Mouse (Mus musculus) layer of hippocampus, postnatal 36 days (tissue): ENCODE measurements around the gene Ralbp1. TPM values are rescaled to one million over a fixed set of nuclear protein-coding genes. Genes with fewer than 3 reads are reported as not detected.

Experiments
- DNase-seq, 2 experiments: peaks; one replicate each; pipeline ENCODE4 v3.0.0; 2022
- total RNA-seq, 2 experiments: library from RNA; stranded (reverse); gene quantifications; 2 replicates each; pipeline ENCODE4 v1.2.3; 2021

The Ralbp1 gene
- total RNA-seq, 2 experiments from 2014 or later: 55.1 to 59.2 TPM

DNA sequence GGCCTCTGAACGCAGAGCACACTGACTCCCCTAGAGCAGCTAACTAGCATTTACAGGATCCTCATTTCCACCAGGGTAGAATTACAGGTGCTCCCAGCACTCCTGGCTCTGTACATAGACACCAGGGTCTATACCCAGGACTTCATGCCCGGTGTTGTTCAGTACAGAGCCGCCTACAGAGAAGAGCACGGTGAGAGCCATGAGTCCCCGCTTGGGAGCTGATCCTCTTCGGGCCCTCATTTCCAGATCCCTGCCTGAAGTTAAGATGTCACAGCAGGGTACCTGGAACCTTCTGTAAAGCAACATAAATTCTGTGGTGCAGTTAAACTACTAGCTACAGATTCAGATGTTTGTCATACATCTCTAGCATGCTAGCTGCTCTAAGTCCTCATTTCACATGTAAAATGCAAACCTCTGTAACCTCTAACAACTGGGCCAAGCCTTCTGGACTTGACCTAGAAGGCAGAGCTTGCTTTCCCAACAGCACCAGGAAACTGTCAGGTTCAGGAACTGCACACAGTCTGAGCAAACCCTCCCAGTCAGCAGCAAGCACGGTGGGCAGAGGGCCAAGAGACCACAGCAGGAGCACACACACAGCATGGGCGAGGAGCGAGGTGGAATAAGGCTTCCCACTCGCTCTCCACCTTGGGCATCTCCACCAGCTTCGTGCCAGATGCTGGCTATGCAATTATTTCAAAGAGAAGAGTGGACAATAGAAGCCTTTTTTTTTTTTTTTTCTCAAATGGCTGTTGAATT, 37.7 kb downstream of the Ralbp1 start:
- no peak for DNase-seq

DNA sequence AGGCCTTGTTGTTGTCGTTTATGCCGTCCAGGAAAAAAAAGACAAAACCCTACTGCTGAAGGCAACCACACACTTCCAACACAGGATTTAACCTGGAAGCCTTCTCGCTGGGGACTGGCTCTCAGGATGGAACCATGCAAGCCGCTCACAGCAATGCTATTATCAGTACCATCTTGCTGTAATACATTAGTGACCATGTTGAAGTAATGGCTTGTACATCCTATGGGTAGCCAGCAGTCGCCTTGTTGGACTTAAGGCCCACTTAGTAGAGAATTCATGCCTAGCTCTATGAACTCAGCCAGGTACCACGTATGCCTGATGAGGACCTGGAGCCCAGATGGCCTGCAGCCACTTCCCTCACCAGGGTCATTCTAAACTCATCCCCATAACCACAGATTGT, 40.2 kb downstream of the Ralbp1 start:
- DNase-seq: no peak

DNA sequence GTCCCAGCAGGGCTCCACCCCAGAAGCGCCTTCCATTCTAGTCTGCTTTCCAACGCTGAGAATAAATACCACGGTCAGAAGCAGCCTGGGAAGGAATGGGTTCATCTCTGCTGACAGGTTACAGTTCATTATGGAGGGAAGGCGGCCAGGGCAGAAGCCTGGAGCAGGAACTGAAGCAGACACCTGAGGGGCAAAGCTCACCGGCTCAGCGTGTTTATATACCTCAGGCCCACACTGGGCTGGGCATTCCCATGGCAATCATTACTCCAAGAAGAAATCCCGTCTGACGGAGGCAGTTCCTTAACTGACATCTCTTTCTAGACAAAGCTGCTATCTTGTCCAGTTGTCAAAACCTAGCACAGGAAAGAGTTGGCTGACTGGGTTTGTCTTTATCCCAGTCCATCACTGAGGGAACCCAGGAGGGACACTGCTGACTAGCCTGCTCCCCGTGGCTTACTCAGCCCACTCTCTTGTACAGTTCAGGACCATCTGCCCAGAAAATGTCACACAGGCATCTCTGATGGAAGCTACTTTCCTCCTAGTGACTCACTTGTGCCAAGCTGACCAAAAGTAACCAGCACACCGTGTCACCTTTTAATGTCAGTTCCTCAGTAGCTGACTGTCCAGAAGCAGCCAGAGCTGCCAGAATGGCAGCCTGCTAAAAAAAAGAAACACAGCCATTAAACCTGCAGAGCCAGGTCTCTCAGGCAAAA, 42.8 kb downstream of the Ralbp1 start:
- DNase-seq: no peak

DNA sequence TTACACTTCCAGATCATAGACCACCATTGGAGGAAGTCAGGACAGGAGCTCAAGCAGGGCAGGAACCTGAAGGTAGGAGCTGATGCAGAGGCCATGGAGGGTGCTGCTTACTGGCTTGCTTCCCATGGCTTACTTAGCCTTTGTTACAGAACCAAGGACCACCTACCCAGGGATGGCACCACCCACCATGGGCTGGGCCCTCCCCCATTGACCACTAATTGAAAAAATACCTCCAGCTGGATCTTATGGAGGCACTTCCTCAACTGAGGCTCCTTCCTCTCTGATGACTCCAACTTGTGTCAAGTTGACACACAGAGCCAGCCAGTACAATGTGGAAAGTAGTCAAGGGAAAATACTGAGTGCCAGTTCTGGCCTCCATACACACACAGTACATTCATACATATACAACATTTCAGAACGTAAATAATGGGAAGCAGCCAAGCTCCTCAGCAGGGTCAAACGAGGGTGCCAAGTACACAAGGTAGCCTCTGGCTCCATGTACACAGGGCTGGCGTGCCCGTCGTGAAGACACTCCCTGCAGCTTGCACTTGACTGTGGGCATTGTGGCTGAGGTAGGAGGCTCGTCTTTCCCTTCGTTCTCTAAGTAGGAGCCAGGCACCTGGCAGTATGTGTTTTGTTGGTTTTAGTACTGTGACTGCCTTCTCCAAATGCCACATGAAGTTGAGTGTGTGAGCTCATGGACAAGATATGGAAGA, 45.9 kb downstream of the Ralbp1 start:
- no peak for DNase-seq

DNA sequence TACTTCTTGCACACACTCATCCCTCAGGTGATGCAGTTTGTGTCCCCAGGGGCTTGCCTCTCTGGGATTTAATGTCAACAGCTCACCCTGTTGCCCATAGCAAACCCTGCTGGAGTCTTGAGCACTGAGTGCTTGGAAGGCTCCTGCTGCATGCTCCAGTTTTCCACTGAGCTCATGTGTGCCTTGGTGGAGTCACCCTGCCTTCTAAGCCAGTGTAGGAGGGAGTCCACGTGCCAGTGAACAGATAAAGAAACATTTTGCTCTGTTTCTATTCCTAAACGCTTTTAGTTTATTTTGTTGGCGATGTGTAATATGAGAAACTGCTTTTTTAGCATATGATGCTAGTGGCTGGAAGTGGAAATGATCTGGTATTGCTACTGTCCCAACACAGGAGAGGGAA, 48.9 kb downstream of the Ralbp1 start:
- DNase-seq: no peak

DNA sequence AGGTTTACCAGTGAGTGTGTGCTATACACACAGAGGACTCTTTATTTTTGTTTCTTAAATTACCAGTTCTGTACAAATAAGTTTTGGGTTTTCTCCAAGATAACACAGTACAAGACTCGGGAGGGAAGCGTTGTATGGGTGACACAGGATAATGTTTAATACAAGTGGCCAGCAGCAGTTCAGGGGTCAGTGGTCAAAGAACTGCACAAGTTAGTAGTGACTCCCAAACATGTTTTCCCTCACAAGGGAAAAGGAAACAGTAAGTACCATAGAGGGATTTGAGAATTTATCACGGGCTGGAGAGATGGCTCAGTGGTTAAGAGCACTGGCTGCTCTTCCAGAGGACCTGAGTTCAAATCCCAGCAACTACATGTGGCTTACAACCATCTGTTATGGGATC, 51.7 kb downstream of the Ralbp1 start:
- no peak for DNase-seq

DNA sequence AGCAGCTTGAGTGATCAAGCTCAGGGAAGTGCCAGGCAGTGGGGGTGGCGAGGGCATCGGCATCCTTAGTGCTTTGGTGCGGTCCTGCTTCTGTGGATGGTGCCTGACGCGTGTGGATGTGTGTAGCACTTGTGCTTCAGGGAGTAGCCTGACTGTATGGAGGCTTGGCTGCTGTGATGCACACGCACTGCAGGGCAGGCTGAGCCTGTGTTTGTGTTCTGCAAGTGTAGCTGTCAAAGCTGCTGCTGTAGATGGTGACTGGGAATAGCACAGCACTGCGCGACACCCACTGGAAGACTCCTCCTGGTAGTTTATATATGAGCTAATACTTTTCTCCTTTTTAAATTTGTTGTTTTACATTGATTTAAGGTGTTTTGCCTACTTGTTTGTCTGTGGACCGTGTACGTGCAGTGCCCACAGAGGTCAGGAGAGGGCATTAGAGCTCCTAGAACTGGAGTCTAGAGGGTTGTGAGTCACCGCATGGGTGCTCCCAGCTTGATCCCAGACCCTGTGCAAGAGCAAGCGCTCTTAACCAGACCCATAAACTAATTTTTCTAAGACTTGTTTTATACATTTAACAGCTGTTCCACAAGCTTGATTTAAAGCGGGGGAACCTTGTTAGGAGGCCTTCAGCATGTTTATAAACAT, 55.3 kb downstream of the Ralbp1 start:
- DNase-seq: no peak

DNA sequence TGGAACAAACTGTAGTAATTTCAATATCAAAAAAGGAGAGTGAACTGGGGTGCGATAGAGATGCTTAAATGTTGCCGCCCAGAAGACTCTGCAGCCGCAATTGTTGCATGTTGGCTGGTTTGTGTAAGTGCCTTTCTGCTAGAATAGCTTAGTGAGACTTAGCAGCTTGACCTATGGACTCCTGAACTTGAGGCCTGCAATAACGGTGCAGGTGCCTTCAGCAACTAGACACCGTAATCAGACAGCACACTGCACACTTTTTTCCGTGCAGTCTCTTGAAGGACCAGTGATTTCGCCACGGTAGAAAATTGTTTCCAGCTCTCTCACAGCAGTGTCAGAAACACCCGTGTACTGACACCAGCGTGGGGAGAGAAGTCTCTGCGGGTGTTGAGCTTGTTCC, 56.6 kb downstream of the Ralbp1 start:
- no peak for DNase-seq

DNA sequence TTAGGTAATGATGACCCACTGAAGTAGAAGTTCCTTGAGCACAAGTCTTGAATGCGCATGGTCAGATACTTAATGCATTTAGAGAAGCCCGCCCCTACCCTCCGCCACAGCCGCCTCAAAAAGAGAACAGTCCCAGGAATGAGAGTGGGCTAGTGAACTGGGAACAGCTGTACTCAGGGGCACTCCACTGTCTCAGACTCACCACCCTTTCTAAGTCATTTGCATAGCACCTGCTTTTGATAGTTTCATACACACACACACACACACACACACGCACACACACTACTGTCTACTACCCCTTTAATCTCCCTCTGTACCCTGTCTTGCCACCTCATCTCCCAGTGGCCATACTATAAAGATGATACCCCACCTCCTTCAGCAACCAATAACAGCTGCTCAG, 57.7 kb downstream of the Ralbp1 start:
- no peak for DNase-seq

DNA sequence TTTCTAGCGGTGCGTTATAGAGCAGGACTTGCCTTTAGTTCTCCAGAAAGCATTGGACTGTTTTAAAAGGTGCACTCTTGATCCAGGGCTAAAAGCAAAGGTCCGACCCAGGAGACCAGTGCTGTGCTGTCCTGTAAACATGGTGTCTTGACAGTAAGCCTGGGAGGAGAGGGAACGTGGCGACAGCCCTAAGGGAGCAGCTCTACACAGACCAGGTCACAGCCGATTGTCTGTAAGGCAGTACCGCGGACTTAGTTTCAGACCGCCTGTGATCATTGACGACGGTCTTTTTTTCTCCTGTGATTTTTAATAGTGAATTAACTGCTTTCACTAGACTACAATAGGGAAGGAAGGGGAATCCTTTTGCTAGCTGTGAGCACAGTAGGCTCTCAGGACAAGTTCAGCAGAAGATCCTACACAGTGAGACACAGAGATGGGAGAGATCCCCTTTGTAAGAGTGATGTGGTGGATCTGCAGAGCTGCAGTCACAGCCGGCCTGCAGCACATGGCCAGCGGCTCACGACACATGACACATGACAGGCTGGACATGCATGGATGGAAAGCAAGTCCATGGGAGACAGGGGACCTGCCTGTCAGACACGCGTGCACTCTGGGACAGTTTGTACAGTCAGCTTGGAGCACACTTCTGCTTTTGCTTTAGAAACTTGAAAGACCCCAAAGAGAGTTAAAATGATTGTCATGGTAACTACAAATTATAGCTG, 58.3 kb downstream of the Ralbp1 start:
- DNase-seq: no peak

DNA sequence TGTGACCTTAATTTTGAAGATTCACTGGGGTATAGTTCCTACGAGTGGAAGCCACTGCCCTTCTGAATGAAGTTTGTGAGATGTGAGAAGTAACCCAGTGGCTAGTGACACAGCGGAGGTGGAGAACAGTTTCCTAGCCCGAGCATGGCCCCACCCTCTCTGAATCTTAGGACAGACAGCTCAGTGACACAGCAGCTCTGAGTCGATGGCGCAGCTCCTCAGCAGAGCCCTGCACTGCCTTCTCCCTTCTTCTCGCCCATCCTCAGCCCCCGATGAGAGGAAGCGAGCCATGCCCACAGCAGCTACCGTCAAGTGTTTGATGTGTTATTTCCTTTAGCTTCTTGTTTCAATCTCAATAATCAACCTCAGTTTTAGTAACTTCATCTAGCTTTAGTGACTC, 59.3 kb downstream of the Ralbp1 start:
- no peak for DNase-seq

DNA sequence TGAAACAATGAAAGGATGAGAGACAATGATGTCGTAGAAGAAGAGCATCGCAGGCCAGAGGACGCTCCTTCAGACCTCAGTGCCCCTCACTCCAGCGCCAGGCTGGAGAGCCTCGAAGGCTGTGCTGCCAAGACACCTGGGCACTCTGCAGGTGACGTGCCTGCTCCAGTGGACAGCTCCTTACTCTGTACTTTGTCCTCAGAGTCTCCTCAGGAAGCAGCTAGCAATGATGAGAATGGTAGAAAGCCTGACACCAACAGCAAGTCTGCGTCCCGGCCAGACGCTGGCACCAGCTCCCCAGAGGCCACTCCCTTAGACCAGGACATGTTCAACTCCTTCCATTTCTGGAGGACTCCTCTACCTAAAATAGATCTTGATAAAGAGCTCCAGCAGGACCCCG, 61.4 kb downstream of the Ralbp1 start:
- no peak for DNase-seq

DNA sequence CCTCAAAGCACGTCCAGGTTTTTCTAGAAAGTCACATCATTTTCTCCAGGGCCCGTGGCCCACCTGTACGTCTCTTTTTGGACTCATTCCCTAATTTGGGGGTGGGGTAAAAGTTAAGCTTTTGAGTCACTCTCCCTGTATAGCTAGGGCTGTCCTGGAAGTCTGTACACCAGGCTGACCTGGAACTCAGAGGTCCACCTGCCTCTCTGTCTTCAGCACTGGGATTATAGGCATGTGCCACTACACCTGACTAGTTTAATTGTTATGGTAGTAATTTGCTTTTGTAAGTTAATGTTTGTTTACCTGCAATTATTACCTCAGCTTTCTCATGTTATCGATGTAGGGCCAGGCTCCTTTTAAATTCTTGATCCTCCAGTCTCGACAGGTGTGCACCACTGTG, 63.2 kb downstream of the Ralbp1 start:
- no peak for DNase-seq

DNA sequence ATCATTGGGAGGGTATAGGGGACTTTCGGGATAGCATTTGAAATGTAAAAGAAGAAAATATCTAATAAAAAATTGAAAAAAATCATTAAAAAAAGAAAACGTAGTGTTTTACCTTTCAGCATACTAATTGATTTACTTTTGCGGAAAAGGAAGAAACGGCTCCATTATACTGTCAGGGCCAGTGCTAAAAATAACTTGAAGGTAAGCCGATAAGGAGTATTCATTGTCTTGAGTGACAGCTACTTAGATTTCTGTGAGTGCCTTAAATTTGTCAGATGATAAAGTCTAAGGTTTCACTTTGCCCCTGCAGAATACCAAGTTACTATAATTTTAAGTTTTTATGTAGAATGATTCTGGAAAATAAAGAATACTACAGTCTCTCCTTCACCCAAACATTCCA, 65.4 kb downstream of the Ralbp1 start:
- DNase-seq: no peak

DNA sequence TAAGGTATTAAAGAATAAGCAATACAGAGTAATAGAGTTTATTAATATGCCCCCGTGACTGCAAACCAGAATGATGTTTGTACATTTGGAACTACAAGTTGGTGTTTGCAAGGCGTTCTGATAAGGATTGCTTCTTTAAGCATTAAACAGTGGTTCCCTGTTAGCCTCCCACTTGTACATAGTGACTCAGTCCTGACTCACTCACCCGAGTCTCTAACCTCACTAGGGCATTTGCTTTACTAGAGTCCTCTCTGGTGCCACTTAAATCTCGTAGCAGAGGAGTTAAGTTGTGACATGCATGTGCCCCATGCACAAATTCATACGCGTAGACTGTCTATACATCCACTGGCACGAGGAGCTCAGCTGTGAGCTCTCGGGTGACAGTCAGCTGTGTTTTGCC, 71.8 kb downstream of the Ralbp1 start:
- no peak for DNase-seq

DNA sequence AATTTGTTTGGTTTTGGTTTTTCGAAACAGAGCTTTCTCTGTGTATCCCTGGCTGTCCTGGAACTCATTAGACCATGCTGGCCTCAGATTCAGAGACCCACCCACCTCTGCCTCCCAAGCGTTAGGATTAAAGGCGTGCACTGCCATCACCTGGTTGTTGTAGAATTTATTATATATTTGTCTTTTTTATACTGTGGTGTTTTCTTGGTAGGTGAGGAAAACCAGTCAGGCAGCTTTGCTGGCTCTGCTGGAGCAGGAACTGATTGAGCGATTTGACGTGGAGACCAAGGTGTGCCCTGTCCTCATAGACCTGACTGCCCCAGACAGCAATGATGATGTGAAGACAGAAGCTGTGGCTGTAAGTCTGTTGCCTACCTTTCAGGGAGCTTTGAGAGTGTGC, 74.6 kb downstream of the Ralbp1 start:
- DNase-seq: no peak

DNA sequence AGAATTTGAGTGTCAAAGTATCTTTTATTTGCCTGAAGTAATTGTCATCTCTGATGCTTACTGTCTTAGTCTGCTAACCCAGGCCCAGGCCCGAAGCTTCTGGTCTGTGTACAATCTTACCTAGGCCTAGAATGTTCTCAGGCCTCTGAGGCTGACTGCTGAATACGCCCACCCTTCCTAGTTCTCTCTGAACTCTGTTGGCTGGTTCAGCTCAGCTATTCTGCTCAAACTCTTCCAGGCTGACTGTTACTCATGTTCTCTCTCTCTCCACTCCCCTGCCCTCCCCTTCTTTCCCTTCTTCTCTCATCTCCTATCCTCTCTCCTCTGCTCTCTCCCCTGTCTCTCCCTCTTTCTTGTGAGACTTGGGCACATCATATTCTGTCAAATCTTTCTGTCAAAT, 79.2 kb downstream of the Ralbp1 start:
- DNase-seq: no peak

DNA sequence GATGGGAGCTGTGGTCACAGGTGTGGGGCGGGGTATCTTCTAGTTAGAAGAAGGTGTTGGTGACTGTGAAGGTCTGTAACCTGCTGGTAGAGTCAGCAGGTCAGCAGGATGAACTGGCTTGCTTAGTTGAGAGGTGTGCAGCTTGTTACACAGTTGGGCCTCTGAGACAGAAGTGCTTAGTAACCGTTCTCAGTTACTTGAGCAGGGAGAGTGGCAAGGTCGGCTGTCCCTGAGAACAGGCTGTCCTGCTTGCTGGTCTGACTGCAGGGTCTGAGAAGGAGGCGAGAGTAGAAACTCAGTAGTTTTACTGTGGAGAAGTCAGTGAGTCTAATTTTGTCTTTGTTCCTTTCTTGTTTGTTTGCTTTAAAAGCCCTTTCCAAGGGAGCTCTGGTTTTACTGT, 79.6 kb downstream of the Ralbp1 start:
- DNase-seq: no peak

DNA sequence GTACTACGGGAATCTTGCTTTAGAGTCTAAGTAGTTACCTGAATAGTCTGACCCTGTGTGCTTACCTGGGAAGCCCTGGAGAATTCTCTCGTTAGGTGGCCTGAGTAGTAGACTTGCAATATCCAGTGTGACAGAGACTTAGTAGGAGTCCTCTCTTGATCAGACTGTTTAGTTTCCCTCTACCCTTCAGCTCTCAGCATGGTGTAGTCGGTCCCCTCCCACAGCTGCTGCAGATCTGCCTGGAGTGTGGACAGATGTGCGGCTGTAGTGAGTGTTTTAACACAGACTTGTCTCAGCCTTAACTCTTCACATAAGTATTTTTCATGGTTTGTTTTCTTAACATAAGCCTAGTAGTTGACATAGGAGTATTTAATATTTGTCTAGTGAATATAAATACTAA, 83.6 kb downstream of the Ralbp1 start:
- DNase-seq: no peak

DNA sequence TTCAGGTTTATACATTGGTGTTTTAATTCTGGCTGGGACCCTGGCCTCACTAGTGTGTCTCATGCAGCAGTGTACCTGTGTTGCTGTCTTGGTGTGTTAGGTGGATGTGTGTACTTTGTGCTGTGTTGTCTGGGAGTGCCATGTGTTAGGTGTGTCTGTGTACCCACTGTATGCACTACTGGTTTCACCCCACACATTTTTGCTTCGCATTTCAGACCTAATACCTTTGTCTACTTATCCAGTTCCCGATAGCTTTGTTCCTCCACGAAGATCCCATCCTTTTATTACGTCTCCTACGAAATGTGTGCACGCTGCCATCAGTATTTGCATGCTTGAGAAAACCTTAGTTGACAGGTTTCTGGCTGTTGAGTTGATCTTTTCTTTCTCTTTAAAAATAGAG, 85.1 kb downstream of the Ralbp1 start:
- no peak for DNase-seq

DNA sequence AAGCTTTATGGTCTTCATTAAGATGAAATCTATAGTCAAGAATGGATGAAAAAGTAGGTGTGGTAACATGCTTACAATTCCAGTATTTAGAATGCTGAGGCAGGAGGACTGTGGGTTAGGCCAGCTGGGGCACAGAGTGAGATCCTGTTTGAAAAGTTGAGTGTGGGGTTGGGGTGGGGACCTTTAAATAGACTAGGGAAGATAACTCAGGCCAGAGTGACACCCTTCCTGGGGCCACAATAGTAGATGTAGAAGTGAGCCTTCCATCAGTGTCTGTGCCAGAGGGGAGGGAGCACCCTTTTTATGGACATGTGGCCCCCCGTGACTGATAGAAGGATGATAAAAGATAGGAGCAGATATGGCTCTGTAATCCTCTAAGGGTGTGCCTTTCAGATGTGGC, 86.2 kb downstream of the Ralbp1 start:
- DNase-seq: no peak

DNA sequence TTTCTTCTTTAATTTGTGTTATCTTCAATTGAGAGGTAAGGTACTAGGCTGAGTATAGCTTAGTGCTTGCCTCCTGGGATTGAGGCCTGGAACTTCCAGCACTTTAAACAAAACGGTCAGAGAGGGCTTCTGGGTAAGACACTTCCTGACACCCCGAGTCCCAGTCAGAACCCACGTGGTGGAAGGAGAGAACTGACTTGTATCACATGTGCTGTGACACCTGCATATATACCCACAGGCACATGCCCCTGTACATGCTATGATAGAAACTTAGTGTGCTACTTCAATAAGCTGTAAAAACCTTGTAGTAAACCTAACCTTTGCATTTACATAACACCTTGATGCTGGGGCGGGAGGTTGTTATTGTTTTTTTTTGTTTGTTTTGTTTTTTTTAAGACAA, 87.2 kb downstream of the Ralbp1 start:
- no peak for DNase-seq
